Mouse (Mus musculus) liver, embryonic 11.5 days (tissue): ENCODE data around the gene Sepsecs. TPM values are rescaled to one million over a fixed set of nuclear protein-coding genes. Genes with fewer than 3 reads are reported as not detected.

Experiments used
- ATAC-seq: fragments of 200-750 bp; cut with Nextera tagmentation; replicated peaks from 2 replicates; pipeline ENCODE4 v1.8.0; 2017; ENCODE audit warnings: moderate number of reproducible peaks, mild to moderate bottlenecking, moderate TSS enrichment, moderate library complexity; ENCODE audit not compliant: low FRiP score
- DNase-seq: peaks from one replicate; pipeline ENCODE4 v3.0.0-alpha.2; 2017; ENCODE audit warnings: low spot score
- H3K27ac ChIP-seq: fragments of 300-500 bp; sonication (generic); 2 replicates; pipeline ENCODE4 v1.5.1; 2014; ENCODE audit warnings: mild to moderate bottlenecking, low read depth, low read length, control low read depth
- H3K27me3 ChIP-seq: fragments of 300-500 bp; sonication (generic); replicated peaks from 2 replicates; pipeline ENCODE4 v1.6.1; 2014; ENCODE audit warnings: low read length, mixed read lengths; ENCODE audit not compliant: control insufficient read depth, insufficient read depth
- H3K36me3 ChIP-seq: fragments of 300-500 bp; sonication (generic); 2 replicates; pipeline ENCODE4 v1.6.1; 2014; ENCODE audit warnings: mild to moderate bottlenecking, low read length, moderate library complexity, mixed read lengths; ENCODE audit not compliant: control insufficient read depth, insufficient read depth
- H3K4me1 ChIP-seq: fragments of 300-500 bp; sonication (generic); replicated peaks from 2 replicates; pipeline ENCODE4 v1.6.1; 2014; ENCODE audit warnings: low read length, mixed read lengths; ENCODE audit not compliant: control insufficient read depth, insufficient read depth
- H3K4me2 ChIP-seq: fragments of 300-500 bp; sonication (generic); 2 replicates; pipeline ENCODE4 v1.6.1; 2014; ENCODE audit warnings: mild to moderate bottlenecking, control low read depth, moderate library complexity
- H3K4me3 ChIP-seq: fragments of 300-500 bp; sonication (generic); 2 replicates; pipeline ENCODE4 v1.5.1; 2014; ENCODE audit warnings: low read depth, low read length, control low read depth
- H3K9ac ChIP-seq: fragments of 300-500 bp; sonication (generic); 2 replicates; pipeline ENCODE4 v1.6.1; 2014; ENCODE audit warnings: low read depth, low read length, control low read depth
- H3K9me3 ChIP-seq: fragments of 300-500 bp; sonication (generic); 2 replicates; pipeline ENCODE4 v1.6.1; 2016; ENCODE audit warnings: low read length, inconsistent platforms, mixed read lengths; ENCODE audit not compliant: control insufficient read depth
- WGBS: fragments of 180-500 bp; shearing (Covaris S2); extraction: QIAGEN DNeasy Blood & Tissue Kit; methylation state at CpG from one replicate; pipeline ENCODE4 v1.1.7; 2014; 5-methylcytosine and 5-hydroxymethylcytosine counted together
- polyA plus RNA-seq: library from polyadenylated mRNA; unstranded; fragments of >200 nt; fragmentation: Nextera tagmentation; extraction: Ambion mirVana; gene quantifications from 2 replicates; pipeline ENCODE4 v1.2.1, GENCODE M21; 2014

Gene Sepsecs
- polyA plus RNA-seq, 1 experiment from 2014 or later: 12.7 TPM

DNA sequence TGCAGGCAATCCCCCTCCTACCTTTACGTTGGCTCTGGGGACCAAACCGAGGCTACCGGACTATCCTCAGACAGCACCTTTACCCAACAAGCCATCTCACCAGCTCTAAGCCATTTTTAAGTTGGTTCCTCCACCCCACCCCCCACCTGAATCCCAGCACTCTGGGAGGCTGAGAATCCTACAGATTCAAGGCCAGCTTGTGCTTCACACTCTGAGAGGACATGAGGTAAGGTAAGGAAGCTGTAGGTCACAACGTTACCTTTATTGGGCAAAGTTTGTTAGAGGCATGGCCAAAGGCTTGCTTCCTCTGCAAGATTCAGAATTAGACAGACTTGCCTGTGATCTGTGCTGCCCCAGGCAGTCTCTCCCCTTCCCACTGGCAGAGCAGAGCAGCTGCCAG lies 10.7 kb upstream of the Sepsecs start:
- WGBS: 60% methylated on average over 4 of the region's 4 CpGs
- Histone ChIP-seq H3K36me3 (no peaks in the 10 kb centered on the region), H3K9ac (no peak overlapping the region), H3K4me3 (no peak overlapping the region), H3K27me3 (no peaks in the 10 kb centered on the region), H3K4me2 (no peak overlapping the region), H3K27ac (no peak overlapping the region), H3K4me1 (no peaks in the 10 kb centered on the region), H3K9me3 (no peaks in the 10 kb centered on the region)
- DNase-seq (no peak), ATAC-seq (no peak)

GRCm38 (mm10) chr5:52678498-52679070 lies 9.1 kb upstream of the Sepsecs start:
- no peak for ATAC-seq
- Histone ChIP-seq H3K36me3 (no peaks in the 10 kb centered on the region), H3K4me3 (no peak overlapping the region), H3K4me2 (no peak overlapping the region), H3K9ac (no peak overlapping the region), H3K27ac (no peak overlapping the region), H3K9me3 (no peaks in the 10 kb centered on the region), H3K27me3 (no peaks in the 10 kb centered on the region), H3K4me1 (no peaks in the 10 kb centered on the region)
- DNase-seq: no peak
- 74% methylated on average over 5 of the region's 5 CpGs for WGBS

GRCm38 (mm10) chr5:52677126-52677525 lies 7.6 kb upstream of the Sepsecs start:
- Histone ChIP-seq H3K27ac (no peak overlapping the region), H3K4me3 (no peak overlapping the region), H3K4me1 (no peaks in the 10 kb centered on the region), H3K9ac (no peak overlapping the region), H3K27me3 (no peaks in the 10 kb centered on the region), H3K4me2 (no peak overlapping the region), H3K36me3 (no peaks in the 10 kb centered on the region), H3K9me3 (no peaks in the 10 kb centered on the region)
- 65% methylated on average over 3 of the region's 3 CpGs for WGBS
- ATAC-seq (no peak), DNase-seq (no peak)

- Histone ChIP-seq H3K27ac (no peak overlapping the region), H3K4me1 (no peaks in the 10 kb centered on the region), H3K27me3 (no peaks in the 10 kb centered on the region), H3K4me3 (no peak overlapping the region), H3K4me2 (no peak overlapping the region), H3K36me3 (no peaks in the 10 kb centered on the region), H3K9me3 (no peaks in the 10 kb centered on the region), H3K9ac (no peak overlapping the region)
- 77% methylated on average over 4 of the region's 4 CpGs for WGBS
- no peak for ATAC-seq
- no peak for DNase-seq
Observed at GRCm38 (mm10) chr5:52674384-52675069, 5.0 kb upstream of the Sepsecs start.

DNA sequence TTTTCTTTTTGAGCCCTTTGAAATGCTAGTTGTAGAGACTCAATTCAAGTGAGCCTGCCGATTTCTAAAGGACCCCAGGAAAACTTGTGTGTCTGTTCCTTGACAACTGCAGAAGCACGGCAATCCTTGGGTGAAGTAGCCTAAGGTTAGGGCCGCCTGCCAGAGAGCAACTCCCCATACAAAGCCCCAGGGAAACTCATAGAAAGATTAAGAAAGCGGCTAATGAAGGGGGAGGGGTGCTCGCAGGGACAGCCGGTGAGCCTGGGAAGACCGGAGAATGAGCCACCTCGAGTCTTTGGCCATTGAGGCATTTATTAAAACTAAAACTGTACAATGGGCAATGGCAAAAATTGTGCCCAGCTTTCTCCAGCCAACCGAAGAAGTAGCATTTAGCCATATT lies 3.8 kb upstream of the Sepsecs start:
- no peak overlapping the region for H3K27ac ChIP-seq
- H3K4me1 ChIP-seq: 0 out of 2 replicates have a peak, but pooled peaks cover 5% of the 10 kb centered on the region
- H3K9me3 ChIP-seq: no peaks in the 10 kb centered on the region
- DNase-seq (no peak), ATAC-seq (no peak)
- H3K9ac ChIP-seq: no peak overlapping the region
- no peak overlapping the region for H3K4me2 ChIP-seq
- no peaks in the 10 kb centered on the region for H3K36me3 ChIP-seq
- 53% methylated on average over 9 of the region's 9 CpGs for WGBS
- no peaks in the 10 kb centered on the region for H3K27me3 ChIP-seq
- H3K4me3 ChIP-seq: no peak overlapping the region

DNA sequence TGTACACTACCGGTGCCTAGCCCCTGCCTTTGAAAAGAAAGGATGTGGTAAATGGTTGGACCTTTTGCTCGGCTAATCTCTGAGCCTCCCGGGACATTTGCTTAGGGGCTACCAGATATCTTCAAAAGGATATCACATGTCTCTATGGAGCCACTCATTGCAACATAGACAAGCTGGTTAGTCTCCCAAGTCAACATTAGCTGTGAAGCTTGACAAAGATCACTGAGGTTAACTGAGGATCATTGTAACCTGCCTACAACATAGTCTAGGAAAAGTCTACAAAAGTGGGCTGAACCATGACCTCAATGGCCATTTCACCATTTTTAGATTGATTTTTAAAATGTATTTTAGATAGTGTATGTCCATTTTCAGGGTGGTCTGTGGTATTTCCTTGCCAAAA lies 1.2 kb upstream of the Sepsecs start:
- ATAC-seq (no peak), DNase-seq (no peak)
- H3K4me3 ChIP-seq: no peak overlapping the region
- no peak overlapping the region for H3K27ac ChIP-seq
- H3K36me3 ChIP-seq: no peaks in the 10 kb centered on the region; the same call in 1 of the 2 replicates
- H3K4me1 ChIP-seq: 0 out of 2 replicates have a peak, but pooled peaks cover 5% of the 10 kb centered on the region
- no peak overlapping the region for H3K4me2 ChIP-seq
- no peaks in the 10 kb centered on the region for H3K27me3 ChIP-seq
- no peaks in the 10 kb centered on the region for H3K9me3 ChIP-seq
- WGBS: 83% methylated on average over 3 of the region's 3 CpGs
- H3K9ac ChIP-seq: no peak overlapping the region

DNA sequence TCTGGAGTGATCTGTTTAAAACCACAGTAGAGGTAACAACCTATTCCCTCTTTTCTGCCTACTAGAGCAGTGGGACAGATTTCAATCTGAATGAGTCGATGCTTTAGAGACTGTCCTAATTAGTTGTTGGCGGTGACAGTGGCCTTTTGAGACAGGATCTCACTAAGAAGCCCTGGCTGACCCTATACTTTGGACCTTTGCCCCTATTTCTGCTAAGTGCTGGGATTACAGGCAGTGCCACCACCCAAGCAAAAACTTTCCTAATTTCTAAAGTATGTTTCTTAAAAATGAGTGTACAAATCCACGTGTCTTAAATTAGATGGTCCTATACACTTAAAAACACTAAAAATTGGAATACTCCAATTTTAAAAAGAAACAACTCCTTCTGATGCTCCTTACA lies 2.7 kb downstream of the Sepsecs start:
- no peaks in the 10 kb centered on the region; the same call in 1 of the 2 replicates for H3K36me3 ChIP-seq
- no peak overlapping the region for H3K4me3 ChIP-seq
- DNase-seq (no peak), ATAC-seq (no peak)
- H3K9me3 ChIP-seq: no peaks in the 10 kb centered on the region
- H3K27me3 ChIP-seq: no peaks in the 10 kb centered on the region
- 90% methylated on average over 3 of the region's 3 CpGs for WGBS
- H3K9ac ChIP-seq: no peak overlapping the region
- no peak overlapping the region for H3K4me2 ChIP-seq
- no peak overlapping the region for H3K27ac ChIP-seq
- 0 out of 2 replicates have a peak, but pooled peaks cover 5% of the 10 kb centered on the region for H3K4me1 ChIP-seq

DNA sequence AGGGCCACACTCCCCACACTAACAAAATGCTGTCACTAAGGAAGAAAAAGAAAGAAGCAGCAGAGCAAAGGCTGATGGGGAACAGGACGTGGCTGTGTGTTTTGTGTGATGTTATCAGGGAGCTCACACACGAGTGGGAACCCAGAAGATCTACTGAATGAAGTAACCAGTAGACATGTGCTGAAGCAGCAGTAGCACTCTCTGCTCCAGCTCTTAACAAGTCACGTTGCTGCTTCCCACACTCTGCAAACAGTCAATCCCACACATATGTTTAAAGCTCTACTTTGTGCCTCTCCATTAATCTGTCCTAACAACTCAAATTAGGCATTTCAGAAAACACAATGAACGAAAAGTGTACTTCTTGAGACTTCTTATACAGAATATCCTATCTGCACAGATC lies 11.6 kb downstream of the Sepsecs start:
- no peaks in the 10 kb centered on the region for H3K27me3 ChIP-seq
- ATAC-seq: no peak
- no peak overlapping the region for H3K9ac ChIP-seq
- H3K9me3 ChIP-seq: no peaks in the 10 kb centered on the region
- 66% methylated on average over 4 of the region's 4 CpGs for WGBS
- DNase-seq: no peak
- no peaks in the 10 kb centered on the region for H3K4me1 ChIP-seq
- H3K4me3 ChIP-seq: no peak overlapping the region
- peaks cover 7% of the 10 kb centered on the region for H3K36me3 ChIP-seq
- no peak overlapping the region for H3K27ac ChIP-seq
- H3K4me2 ChIP-seq: no peak overlapping the region

GRCm38 (mm10) chr5:52657336-52657735 lies 12.2 kb downstream of the Sepsecs start:
- Histone ChIP-seq H3K9me3 (no peaks in the 10 kb centered on the region), H3K4me1 (no peaks in the 10 kb centered on the region), H3K4me3 (no peak overlapping the region), H3K4me2 (no peak overlapping the region), H3K27ac (no peak overlapping the region), H3K9ac (no peak overlapping the region), H3K36me3 (peaks cover 7% of the 10 kb centered on the region), H3K27me3 (no peaks in the 10 kb centered on the region)
- no peak for DNase-seq
- 77% methylated on average over 5 of the region's 5 CpGs for WGBS
- ATAC-seq: no peak
